Mouse (Mus musculus) thymus, postnatal 14 days (tissue): ENCODE results near the gene Slc13a4.

Experiments used
- DNase-seq: peaks from one replicate; pipeline ENCODE4 v3.0.0; 2021

Slc13a4 gene

DNA sequence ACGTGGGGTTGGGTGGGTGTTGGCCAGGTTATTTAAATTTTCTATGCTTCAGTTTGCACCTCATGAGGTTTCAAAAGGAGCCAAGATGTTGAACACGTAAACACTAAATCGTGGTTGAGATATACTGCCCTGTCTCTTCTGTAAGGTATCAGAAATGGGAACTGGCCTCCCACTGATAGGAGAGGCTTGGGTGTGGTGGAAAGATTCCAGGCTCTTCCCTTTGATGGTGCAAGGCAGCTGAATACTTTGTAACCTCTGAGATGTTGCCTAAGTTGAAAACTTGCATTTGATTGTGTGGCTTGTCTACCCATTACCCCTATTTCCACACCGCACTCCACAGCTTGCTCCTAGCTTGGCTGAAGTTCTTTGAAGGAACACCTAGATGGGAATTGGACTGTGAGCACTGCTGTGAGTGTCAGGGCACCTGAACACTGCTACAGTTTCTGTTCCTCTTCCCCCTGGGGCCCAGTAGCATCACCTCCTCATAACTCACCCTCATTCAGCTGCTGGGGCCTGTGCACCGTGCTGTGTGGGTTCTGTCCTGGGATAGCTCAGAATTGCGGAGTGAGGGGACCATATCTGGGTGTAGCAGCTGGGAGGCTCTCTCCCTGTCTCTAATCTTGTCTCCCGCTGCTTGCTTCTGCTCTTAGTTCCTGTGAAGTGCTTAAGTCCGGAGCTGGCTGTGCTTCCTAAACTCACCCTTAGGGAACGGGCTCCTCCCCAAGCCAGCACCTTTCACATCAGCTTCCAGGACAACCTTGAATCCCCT is 53.6 kb downstream of the Slc13a4 start:
- no peak for DNase-seq

- no peak for DNase-seq
These were observed 54.5 kb downstream of the Slc13a4 start for GRCm38 (mm10) chr6:35253474-35253873.

DNA sequence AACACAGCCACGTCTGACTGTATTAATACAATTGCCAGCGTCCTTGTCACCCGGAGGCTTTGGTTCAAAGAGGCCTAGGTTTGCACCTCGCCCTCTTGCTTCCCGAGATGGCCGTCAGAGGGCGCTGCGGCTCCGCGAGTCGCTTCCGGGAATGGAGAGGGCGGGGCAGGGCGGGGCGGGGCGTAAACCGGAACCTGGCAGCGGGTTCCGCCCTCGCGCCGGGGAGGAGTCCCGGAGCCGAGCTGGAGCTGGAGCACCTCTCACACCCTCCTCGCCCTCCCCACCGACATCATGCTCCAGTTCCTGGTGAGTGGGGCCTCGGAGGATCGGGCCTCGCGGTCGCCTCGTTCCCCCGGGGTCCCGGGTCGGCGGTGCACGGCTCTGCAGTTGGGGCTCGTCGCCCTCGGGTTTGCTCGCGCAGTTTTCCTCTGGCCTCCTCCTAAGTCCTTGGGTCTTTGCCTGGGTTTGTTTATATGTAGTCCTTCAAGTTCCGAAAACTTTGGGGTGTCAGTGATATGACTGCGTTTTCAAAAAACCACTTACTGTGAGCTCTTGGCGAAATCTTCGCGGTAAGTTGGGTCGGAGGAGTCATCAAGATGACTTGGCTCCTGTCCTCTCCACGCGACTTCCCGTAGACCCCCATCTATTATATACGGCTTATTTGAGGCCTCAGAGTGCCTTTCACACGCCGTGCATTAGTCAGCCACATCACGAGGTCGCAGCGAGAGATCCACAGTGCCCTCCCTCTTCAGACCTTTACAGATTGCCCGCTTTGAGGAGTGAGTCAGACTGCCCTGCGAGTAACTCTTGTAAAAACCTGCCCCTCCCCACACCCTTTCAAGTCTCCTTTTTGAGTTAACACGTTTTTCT is 55.2 kb downstream of the Slc13a4 start:
- DNase-seq: peak; percentile 93

GRCm38 (mm10) chr6:35251807-35252476 is 56.0 kb downstream of the Slc13a4 start:
- peak; percentile 13 for DNase-seq

GRCm38 (mm10) chr6:35245086-35245485 is 62.8 kb downstream of the Slc13a4 start:
- DNase-seq: no peak

- no peak for DNase-seq
These were observed 63.9 kb downstream of the Slc13a4 start for GRCm38 (mm10) chr6:35243989-35244388.

DNA sequence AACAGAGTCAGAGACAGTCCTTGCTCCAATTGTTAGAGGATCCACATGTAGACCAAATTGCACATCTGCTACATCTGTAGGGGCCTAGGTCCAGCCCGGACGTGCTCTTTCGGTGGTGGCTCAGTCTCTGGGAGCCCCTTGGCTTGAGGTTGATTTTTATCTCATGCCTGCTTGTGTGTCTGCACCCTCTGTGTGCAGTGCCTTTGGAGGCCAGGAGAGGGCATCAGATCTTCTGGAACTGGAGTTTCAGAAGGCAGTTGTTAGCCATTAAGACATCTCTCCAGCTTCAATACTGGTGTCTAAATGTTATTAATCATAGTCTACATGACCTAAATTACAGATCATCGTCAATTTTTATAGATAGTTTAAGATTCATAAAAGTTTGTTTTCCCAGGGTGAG is 64.7 kb downstream of the Slc13a4 start:
- DNase-seq: no peak

- DNase-seq: no peak
These were observed 71.7 kb downstream of the Slc13a4 start for GRCm38 (mm10) chr6:35236108-35236785.

GRCm38 (mm10) chr6:35229415-35229814 is 78.5 kb downstream of the Slc13a4 start:
- DNase-seq: no peak

- no peak for DNase-seq
These were observed 82.2 kb downstream of the Slc13a4 start for GRCm38 (mm10) chr6:35225696-35226095.
